Mouse (Mus musculus) embryo, embryonic 9.5 days (tissue): Measurements from ENCODE around the gene Dcaf7.

Experiments
- DNase-seq: peaks from one replicate; pipeline ENCODE4 v3.0.0-alpha.2; 2017; ENCODE audit errors: extremely low spot score

Dcaf7 gene

DNA sequence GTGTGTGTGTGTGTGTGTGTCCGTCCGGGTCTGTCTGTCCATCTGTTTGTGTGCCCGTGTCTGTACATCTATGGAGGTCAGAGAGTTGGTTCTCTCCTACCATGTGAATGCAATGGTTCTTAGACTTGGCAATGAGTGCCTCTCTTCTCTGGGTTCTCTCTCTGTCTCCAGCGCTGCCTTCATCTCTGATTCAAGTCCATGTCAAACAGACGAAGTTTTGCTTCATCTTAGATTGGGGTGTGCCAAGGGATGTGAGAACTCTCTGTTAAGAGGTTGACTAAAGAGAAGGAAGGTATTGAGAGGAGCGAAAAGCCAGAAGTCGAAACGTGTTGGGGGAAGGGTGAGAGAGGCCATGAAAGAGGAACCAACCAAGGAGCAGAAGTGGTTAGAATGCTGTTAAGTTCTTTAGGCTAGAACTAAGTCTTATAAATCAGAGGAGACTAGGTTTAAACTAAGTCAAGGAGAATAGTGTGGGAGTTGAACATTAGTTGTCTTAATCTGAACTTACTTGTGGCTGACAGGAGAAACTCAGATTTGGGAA is 69.4 kb downstream of the Dcaf7 start:
- DNase-seq: no peak
